Mouse (Mus musculus) splenic B cell, adult 2 months (primary cell): ENCODE data around the gene Efcab9.

Experiments used
- DNase-seq: peaks from one replicate; pipeline ENCODE4 v3.0.0-alpha.2; 2011; ENCODE audit warnings: low read depth, low spot score
- H3K27me3 ChIP-seq: 2 replicates; pipeline ENCODE4 v1.6.1; 2012; ENCODE audit warnings: mild to moderate bottlenecking, low read length, moderate library complexity, mixed read lengths; ENCODE audit not compliant: control insufficient read depth, poor library complexity, insufficient read depth, severe bottlenecking
- H3K36me3 ChIP-seq: 2 replicates; pipeline ENCODE4 v1.6.1; 2012; ENCODE audit warnings: mild to moderate bottlenecking, low read length, moderate library complexity, mixed read lengths; ENCODE audit not compliant: control insufficient read depth, poor library complexity, insufficient read depth, severe bottlenecking

Efcab9 gene

GRCm38 (mm10) chr11:32551056-32551455 is 19.2 kb upstream of the Efcab9 start:
- DNase-seq = no peak
- H3K27me3 ChIP-seq = no peaks in the 10 kb centered on the region
- H3K36me3 ChIP-seq = peaks cover 7% of the 10 kb centered on the region

- Histone ChIP-seq H3K27me3 (no peaks in the 10 kb centered on the region), H3K36me3 (peaks cover 9% of the 10 kb centered on the region)
- peak; percentile 43 for DNase-seq
Observed at GRCm38 (mm10) chr11:32550102-32550501, 18.2 kb upstream of the Efcab9 start.

GRCm38 (mm10) chr11:32549236-32549635 is 17.4 kb upstream of the Efcab9 start:
- Histone ChIP-seq H3K36me3 (peaks cover 14% of the 10 kb centered on the region), H3K27me3 (no peaks in the 10 kb centered on the region)
- DNase-seq = no peak

GRCm38 (mm10) chr11:32548240-32548639 is 16.4 kb upstream of the Efcab9 start:
- Histone ChIP-seq H3K36me3 (peaks cover 15% of the 10 kb centered on the region), H3K27me3 (no peaks in the 10 kb centered on the region)
- no peak for DNase-seq

- Histone ChIP-seq H3K27me3 (no peaks in the 10 kb centered on the region), H3K36me3 (peaks cover 15% of the 10 kb centered on the region)
- no peak for DNase-seq
Observed at GRCm38 (mm10) chr11:32547391-32547947, 15.6 kb upstream of the Efcab9 start.

GRCm38 (mm10) chr11:32546483-32546882 is 14.6 kb upstream of the Efcab9 start:
- no peak for DNase-seq
- peaks cover 11% of the 10 kb centered on the region for H3K36me3 ChIP-seq
- H3K27me3 ChIP-seq = no peaks in the 10 kb centered on the region

GRCm38 (mm10) chr11:32545605-32546004 is 13.7 kb upstream of the Efcab9 start:
- Histone ChIP-seq H3K36me3 (peaks cover 11% of the 10 kb centered on the region), H3K27me3 (no peaks in the 10 kb centered on the region)
- DNase-seq = peak; percentile 38

GRCm38 (mm10) chr11:32544497-32544896 is 12.6 kb upstream of the Efcab9 start:
- no peak for DNase-seq
- Histone ChIP-seq H3K36me3 (peaks cover 13% of the 10 kb centered on the region), H3K27me3 (no peaks in the 10 kb centered on the region)

- no peak for DNase-seq
- Histone ChIP-seq H3K27me3 (no peaks in the 10 kb centered on the region), H3K36me3 (peaks cover 13% of the 10 kb centered on the region)
Observed at GRCm38 (mm10) chr11:32544041-32544440, 12.2 kb upstream of the Efcab9 start.

- peak; percentile 85 for DNase-seq
- peaks cover 13% of the 10 kb centered on the region for H3K36me3 ChIP-seq
- H3K27me3 ChIP-seq = no peaks in the 10 kb centered on the region
Observed at GRCm38 (mm10) chr11:32542687-32543411, 11.0 kb upstream of the Efcab9 start.

GRCm38 (mm10) chr11:32542181-32542580 is 10.3 kb upstream of the Efcab9 start:
- Histone ChIP-seq H3K27me3 (no peaks in the 10 kb centered on the region), H3K36me3 (peaks cover 11% of the 10 kb centered on the region)
- DNase-seq = no peak

GRCm38 (mm10) chr11:32540463-32540862 is 8.6 kb upstream of the Efcab9 start:
- no peak for DNase-seq
- H3K27me3 ChIP-seq = no peaks in the 10 kb centered on the region
- H3K36me3 ChIP-seq = peaks cover 14% of the 10 kb centered on the region

- no peaks in the 10 kb centered on the region for H3K27me3 ChIP-seq
- no peak for DNase-seq
- peaks cover 11% of the 10 kb centered on the region for H3K36me3 ChIP-seq
Observed at GRCm38 (mm10) chr11:32539717-32540116, 7.8 kb upstream of the Efcab9 start.

GRCm38 (mm10) chr11:32538846-32539245 is 7.0 kb upstream of the Efcab9 start:
- peak; percentile 34 for DNase-seq
- Histone ChIP-seq H3K27me3 (no peaks in the 10 kb centered on the region), H3K36me3 (peaks cover 6% of the 10 kb centered on the region)

GRCm38 (mm10) chr11:32538435-32538834 is 6.6 kb upstream of the Efcab9 start:
- no peaks in the 10 kb centered on the region for H3K27me3 ChIP-seq
- H3K36me3 ChIP-seq = peaks cover 6% of the 10 kb centered on the region
- DNase-seq = no peak
